Mouse (Mus musculus): ENCODE data around the gene Ugt1a9.
"Not testable (repeated sequence)": the region's sequence is repeated elsewhere in the genome, so short reads cannot be mapped to it uniquely, and the experiment has no call there.

The Ugt1a9 gene

DNA sequence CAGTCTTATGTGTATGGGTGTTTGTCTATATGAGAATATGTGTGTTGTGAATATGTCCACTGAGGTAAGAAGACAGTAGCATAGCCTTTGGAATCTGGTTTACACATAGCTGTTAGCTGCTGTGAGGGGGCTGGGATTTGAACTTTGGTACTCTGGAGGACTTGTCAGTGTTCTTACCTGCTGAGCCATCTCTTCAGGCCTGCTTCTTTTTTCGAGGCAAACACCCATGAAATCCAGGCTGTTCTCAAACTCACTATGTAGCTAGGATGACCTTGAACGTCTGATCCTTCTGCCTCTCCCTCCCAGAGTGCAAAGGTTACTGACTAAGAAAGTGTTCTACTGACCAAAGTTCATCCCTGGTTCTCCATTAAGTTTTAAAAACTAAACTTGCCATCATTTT lies 35.1 kb downstream of the Ugt1a9 start:
- DNase-seq (ENCODE audit: low spot score in 2 of 2): no peak

DNA sequence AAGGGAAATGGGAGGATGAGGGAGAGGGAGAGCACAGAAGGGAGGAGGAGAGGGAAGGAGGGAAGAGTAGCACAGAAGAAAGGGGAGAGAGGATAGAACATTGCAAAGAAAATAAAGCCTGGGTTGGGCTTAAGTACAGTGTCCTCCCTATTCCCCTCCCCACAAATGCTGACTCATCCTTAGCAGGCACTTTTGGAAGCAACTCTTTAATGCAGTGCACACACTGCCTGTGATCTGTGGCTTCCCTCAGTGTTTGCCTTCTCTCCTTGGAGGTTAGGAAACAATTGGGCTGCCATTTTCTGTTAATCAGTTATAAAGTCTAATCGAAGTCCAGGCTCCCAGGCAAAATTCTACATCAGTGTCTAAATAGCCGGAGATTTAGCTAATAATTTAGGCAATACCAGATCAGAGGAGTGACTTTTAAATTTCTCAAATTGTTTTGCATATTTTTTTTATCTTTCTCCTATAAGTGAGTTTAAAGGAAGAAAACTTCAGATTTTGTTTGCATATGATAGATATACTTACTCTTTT lies 38.5 kb downstream of the Ugt1a9 start:
- DNase-seq (ENCODE audit: low spot score in 2 of 2): not testable (repeated sequence)

DNA sequence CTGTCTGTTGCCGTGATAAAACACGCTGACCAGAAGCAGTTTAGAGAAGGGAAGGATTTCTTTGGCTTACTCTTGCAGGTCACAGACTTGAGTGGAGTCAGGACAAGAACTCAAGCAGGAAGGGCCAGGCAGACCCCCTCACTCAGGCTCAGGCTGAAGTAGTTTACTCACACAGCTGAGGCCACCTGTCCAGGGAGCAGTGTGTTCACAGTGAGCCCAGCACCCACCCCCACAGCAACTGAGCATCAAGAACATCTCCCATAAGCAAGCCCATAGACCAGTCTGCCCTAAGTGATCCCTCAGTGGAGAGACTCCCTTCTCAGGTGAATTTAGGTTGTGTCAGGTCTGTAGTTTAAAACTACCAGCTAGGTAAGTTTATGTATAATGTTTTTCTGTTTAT lies 39.0 kb downstream of the Ugt1a9 start:
- DNase-seq (ENCODE audit: low spot score in 2 of 2): not testable (repeated sequence)

DNA sequence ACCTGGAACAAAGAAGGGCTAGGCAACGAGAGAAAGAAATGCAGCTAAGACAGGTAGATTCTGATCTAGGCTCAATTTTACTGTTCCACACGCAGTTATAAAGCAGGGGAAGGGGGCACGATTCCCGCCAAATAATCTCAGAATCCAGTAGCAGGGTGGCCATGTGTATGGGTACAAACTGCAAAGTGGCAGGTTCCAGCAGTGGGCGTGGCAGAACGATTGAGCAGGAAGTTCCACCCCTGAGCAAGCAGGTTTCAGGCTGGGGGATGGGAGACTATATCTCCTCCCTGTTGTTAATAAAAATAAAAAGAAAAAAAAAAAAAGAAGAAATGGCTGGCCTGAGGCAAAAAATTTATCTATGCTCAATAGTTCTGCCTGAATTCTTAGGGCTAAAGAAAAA lies 42.2 kb downstream of the Ugt1a9 start:
- not testable (repeated sequence) for DNase-seq (ENCODE audit: low spot score in 2 of 2)

DNA sequence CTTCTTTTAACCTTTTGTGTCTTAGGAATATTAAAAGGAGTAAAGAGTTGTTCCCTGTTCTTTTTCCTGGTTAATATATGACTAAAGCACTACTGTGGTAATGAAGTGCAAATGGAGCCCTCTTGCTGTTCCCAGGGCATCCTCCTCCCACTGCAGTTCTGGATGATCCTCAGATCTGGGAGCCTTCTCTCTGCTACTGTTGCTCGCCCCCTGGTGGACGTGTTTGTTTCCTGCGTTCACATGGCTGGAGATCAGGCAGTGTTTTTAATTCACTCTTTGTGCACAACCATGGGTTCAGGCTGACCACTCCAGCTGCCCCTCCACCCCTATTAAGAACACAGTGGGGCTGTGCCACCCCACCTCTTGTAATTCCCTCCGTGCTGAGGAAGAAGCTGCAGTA lies 50.0 kb downstream of the Ugt1a9 start:
- DNase-seq (ENCODE audit: low spot score in 2 of 2): not testable (repeated sequence)

DNA sequence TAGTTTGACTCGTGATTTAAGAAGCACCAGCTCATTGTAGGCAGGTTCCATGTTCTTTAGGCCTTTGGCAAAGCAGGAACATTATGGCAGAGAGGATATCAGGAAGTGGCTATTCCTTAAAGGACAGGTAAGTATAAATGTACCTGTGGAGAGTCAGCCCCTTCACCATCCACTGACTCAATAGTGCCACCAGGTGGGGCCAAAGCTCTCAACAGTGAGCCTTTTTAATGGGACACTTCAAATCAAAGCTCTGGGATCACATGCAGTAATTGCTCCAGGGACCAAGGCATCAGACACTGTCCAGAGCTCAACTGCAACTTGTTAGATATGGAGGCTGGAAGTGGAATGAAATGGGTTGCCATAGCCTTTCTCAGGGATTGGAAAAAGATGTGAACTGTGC lies 50.9 kb downstream of the Ugt1a9 start:
- not testable (repeated sequence) for DNase-seq (ENCODE audit: low spot score in 2 of 2)

DNA sequence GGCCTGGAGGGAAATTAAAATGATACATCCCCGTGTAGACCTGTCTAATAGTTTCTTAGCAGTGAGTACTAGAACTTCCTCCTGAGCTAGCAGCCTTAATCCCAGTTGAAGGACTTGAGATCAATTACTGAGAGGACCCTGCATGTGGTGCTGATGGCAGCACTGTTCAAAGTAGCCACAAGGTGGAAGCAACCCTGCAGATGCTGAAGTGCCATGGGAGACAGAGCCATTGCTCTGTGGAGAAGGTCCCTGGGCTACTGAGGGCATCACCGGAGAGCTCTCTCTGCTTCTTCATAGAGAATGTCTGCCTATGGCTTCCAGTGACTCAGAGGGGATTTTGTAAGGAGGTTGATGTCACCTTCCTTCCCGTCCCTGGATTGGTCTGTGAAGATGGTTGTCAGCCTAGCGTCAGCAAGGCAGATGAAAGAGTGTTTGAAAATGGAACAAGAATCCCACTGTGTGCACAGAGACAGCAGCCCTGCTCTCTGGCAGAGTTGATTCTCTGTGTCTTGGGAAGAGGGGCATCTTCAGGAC lies 55.3 kb downstream of the Ugt1a9 start:
- DNase-seq (ENCODE audit: low spot score in 2 of 2): not testable (repeated sequence)

DNA sequence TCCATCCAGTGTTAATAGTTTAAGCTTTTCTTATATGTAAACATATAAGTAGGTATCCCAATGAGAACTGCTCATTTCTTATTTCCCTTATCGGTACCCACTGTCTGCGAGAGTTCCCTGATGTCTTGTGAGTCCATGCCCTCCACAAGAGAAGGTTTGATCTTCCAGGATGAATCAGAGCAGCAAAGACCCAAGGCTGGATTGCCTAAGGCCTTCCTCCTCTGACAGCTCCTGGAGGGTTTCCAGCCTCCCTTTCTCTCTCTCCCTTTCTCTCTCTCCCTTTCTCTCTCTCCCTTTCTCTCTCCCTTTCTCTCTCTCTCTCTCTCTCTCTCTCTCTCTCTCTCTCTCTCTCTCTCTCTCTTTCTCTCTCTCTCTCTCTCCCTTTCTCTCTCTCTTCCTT lies 58.5 kb downstream of the Ugt1a9 start:
- DNase-seq (ENCODE audit: low spot score in 2 of 2): not testable (repeated sequence)

DNA sequence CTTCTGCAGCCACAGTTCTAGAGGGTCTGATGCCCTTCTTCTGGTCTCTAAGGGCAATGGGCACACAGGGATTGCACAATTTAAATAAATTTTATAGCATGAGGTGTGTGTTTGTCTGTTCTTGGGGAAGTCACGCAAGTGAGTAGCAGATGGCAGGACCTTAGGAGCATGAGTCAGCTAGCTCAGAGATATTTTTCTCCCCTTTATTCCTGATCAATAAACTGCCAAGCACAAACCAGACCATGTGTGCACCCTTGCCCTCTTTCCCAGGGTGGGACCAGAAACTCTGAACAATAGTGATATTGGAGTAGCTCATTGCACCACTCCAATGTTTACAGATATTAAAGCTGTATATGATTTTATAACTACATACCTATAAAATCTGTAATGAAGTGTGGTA lies 59.6 kb downstream of the Ugt1a9 start:
- not testable (repeated sequence) for DNase-seq (ENCODE audit: low spot score in 2 of 2)

DNA sequence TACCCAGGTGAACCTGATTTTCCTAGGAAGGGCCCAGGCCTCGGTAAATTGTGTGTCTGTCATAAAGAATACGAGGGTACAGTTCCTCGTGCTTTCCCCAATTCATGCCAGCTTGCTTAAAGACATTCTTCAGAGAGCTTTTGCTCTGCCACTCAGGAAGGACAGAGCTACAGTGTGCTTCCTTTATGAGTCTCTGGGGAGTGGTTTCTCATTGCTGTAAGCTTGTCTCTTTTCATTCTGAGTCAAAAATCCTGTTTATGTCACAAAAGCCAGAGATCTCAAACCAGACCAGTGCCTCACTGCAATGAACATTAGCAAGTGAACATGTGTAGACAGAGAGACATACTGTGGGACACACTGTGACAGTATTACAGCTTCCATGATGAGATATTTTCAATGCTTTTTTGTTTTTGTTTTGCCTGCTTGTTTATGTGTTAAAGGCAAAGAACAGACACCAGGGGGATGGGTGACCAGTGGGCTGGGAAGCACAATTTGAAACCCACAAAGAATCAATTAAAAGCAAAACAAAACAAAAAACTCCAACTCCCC lies 63.4 kb downstream of the Ugt1a9 start:
- no peak for DNase-seq (ENCODE audit: low spot score in 2 of 2)

DNA sequence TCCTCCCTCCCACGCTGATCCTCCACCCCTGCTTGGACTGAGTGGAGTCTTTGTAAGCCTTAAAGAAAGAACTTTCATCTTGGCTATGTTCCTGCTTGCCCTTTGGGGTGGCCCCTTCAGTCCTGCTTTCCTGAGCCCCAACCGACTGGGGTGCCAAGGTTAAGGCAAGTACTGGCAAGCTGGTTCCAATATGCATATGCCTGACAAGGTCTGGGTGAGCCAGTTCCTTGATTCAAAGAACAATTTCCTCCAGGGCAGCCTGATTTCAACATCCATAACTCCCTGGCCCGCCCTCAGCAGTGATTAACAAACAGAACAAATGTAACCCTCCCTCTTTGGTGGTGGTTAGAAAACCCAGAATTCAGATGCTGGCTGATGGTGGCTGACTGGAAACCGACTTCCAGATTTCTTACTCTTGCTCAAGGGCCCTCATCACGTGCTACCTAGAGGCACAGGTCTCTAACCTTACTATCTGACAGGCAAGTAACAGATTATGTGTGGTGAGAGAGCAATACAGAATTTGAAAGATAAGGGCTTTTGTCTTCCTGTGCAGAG lies 63.9 kb downstream of the Ugt1a9 start, which contains the start of gene Ugt1a6a:
Gene Ugt1a6a, plus strand, starts transcription at position 353 of the 555 bp plus-strand sequence.
- not testable (repeated sequence) for DNase-seq (ENCODE audit: low spot score in 2 of 2)

DNA sequence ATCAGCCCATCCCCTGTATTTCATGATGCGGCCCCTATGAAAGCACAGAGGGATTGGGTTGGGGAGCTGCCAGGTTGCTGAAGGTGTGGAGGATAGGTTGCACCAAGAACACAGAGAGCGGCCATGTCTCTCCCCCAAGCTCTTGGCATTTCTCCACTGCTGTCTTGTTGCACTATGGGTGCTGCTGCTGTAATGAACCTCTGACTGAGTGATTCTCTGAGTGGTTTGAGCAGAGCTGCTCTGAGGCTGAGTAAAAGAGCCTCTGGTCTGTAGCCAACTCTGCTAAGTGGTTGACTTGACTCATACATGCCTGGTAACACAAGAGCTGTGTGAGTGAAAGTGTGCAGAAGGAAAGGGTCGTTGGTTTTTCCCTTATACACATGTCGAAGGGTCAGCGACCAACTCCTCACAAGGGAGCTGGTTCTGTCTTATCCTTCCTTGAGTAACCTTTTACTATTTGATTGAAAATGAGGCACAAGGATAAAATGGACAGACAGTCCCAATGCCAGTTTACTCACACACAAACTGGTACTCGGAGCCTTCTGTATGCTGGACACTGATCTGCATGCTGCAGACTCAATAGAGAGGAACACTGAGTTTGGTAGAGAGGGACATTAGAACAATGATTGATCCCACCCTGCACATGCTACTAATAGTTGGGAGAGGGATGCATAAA lies 64.8 kb downstream of the Ugt1a9 start:
- DNase-seq (ENCODE audit: low spot score in 2 of 2): not testable (repeated sequence)

DNA sequence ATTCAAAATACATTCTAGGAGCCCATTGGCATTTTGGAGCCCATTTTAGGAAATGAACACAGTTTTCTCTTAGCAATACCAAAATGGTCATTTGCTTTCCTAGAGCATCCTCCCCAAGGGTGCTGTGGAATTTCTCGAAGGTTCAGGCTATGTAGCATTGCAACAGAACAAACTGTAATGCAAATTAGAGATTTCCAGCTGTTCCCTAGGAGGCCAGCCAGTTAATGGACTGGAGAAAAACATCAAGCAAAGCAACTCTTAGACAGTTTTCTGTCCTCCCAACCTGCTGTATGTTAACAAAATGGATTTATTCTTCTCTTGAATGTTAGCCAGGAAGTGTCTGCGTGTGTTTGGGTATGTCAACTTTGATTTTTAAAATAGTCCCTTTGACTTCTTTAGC lies 66.0 kb downstream of the Ugt1a9 start:
- DNase-seq (ENCODE audit: low spot score in 2 of 2): no peak

DNA sequence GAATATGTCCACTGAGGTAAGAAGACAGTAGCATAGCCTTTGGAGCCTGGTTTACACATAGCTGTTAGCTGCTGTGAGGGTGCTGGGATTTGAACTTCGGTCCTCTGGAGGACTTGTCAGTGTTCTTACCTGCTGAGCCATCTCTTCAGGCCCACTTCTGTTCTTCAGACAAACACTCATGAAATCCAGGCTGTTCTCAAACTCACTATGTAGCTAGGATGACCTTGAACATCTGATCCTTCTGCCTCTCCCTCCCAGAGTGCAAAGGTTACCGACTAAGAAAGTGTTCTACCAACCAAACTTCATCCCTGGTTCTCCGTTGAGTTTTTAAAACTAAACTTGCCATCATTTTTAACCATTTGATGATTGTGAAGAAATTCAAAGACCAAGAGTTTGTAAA lies 66.7 kb downstream of the Ugt1a9 start:
- DNase-seq (ENCODE audit: low spot score in 2 of 2): no peak

DNA sequence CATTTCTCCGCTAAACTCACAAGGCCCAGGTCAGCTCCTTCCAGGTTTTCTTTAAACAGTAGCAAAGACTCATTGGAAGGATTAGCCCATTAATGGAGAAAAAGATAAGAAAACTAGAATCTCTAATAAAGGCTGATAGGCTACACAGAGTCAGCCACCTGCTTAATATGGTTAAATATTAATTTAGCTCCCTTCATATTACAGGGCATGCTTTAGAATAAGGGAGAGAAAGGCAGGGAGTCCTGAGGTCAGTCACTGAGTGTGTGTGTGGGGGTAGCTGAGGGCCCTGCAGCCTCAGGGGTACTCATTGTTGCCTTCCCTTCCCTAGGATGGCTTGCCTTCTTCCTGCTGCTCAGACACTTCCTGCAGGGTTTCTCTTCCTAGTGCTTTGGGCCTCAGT lies 67.5 kb downstream of the Ugt1a9 start:
- no peak for DNase-seq (ENCODE audit: low spot score in 2 of 2)

DNA sequence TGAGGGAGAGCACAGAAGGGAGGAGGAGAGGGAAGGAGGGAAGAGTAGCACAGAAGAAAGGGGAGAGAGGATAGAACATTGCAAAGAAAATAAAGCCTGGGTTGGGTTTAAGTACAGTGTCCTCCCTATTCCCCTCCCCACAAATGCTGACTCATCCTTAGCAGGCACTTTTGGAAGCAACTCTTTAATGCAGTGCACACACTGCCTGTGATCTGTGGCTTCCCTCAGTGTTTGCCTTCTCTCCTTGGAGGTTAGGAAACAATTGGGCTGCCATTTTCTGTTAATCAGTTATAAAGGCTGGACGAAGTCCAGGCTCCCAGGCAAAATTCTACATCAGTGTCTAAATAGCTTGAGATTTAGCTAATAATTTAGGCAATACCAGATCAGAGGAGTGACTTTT lies 69.9 kb downstream of the Ugt1a9 start:
- not testable (repeated sequence) for DNase-seq (ENCODE audit: low spot score in 2 of 2)

DNA sequence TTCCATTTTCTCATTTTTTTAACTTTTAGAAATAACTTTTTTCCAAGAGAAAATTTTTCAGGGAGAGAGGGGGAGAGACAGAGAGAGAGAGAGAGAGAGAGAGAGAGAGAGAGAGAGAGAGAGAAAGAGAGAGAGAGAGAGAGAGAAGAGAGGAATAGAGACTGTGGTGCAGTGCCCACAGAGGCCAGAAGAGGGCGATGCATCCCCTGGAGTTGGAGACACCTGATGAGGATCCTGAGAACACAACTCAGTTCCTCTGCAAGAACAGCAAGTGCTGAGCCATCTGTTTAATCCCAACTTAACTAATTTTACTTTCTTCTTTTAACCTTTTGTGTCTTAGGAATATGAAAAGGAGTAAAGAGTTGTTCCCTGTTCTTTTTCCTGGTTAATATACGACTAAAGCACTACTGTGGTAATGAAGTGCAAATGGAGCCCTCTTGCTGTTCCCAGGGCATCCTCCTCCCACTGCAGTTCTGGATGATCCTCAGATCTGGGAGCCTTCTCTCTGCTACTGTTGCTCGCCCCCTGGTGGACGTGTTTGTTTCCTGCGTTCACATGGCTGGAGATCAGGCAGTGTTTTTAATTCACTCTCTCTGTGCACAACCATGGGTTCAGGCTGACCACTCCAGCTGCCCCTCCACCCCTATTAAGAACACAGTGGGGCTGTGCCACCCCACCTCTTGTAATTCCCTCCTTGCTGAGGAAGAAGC lies 73.5 kb downstream of the Ugt1a9 start:
- peak; percentile 31 to 54 for DNase-seq (ENCODE audit: low spot score in 2 of 2)

DNA sequence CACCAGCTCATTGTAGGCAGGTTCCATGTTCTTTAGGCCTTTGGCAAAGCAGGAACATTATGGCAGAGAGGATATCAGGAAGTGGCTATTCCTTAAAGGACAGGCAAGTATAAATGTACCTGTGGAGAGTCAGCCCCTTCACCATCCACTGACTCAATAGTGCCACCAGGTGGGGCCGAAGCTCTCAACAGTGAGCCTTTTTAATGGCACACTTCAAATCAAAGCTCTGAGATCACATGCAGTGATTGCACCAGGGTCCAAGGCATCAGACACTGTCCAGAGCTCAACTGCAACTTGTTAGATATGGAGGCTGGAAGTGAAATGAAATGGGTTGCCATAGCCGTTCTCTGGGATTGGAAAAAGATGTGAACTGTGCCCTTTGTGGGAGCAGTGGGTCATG lies 74.7 kb downstream of the Ugt1a9 start:
- not testable (repeated sequence) for DNase-seq (ENCODE audit: low spot score in 2 of 2)

DNA sequence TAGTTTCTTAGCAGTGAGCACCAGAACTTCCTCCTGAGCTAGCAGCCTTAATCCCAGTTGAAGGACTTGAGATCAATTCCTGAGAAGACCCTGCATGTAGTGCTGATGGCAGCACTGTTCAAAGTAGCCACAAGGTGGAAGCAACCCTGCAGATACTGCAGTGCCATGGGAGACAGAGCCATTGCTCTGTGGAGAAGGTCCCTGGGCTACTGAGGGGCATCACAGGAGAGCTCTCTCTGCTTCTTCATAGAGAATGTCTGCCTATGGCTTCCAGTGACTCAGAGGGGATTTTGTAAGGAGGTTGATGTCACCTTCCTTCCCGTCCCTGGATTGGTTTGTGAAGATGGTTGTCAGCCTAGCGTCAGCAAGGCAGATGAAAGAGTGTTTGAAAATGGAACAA lies 79.5 kb downstream of the Ugt1a9 start:
- not testable (repeated sequence) for DNase-seq (ENCODE audit: low spot score in 2 of 2)

DNA sequence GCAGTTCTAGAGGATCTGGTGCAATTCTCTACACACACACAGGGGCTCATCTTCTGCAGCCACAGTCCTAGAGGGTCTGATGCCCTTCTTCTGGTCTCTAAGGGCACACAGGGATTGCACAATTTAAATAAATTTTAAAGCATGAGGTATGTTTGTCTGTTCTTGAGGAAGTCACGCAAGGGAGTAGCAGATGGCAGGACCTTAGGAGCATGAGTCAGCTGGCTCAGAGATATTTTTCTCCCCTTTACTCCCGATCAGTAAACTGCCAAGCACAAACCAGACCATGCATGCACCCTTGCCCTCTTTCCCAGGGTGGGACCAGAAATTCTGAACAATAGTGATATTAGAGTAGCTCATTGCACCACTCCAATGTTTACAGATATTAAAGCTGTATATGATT lies 87.8 kb downstream of the Ugt1a9 start:
- DNase-seq (ENCODE audit: low spot score in 2 of 2): no peak

DNA sequence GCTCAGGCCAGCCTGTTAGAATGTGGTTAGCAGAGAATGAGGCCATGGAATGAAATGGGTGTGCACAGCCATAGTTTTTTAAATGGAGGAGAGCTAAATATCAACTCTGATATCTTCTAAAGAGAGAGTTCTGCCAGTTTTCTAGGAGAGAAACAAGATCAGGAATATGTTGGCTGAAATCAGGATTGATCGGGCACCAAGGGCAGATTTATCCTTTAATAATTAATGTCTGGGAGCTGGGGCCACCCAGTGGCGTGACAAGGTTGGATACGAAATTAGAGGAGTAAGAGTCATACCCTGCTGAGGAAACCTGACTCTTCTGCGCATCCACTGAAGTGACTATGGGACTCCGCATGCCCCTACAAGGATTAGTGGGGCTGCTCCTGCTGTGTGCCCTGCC lies 95.1 kb downstream of the Ugt1a9 start, which contains the start of gene Ugt1a5:
Gene Ugt1a5, plus strand, starts transcription at position 302 of the 400 bp plus-strand sequence.
- no peak for DNase-seq (ENCODE audit: low spot score in 2 of 2)

DNA sequence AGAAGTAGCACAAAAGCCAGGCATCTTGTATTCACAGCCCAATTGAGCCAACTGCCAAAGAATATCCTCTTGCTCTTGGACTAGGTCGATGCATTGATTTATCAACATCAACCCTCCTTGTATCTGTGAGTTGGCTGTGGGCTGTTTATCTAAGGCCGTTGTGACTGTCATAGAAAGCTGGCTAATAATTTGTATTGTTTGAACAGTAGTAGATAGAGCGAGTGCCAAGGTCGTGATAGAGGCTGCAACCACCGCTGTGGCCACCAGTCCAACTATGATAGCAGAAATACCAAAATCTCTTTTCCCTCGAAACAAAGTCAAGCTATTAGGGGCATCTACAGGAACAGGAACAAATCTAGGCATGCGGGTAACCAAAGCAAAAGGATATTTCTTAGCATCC lies 101.6 kb downstream of the Ugt1a9 start:
- not testable (repeated sequence) for DNase-seq (ENCODE audit: low spot score in 2 of 2)

All from spleen, postnatal 14 days (tissue).